17 mouse cellular contexts compared by ENCODE assay signal in genomic region chr4:55707916-55708315, GRCm38 (mm10).
DNase-seq lines count a peak whose midpoint lies in the region; ATAC-seq and TF ChIP-seq lines count a peak whose summit lies in the region.
"Had no signal": no experiment of that assay in that cellular context is flagged by ENCODE, and none has a peak within 500 bp of the region (broad histone marks: within the 10 kb centered on the region; RNA-seq: fewer than 3 reads in every experiment).

No protein-coding gene starts in this region.

- no peaks in the 10 kb centered on the region for H3K79me2 ChIP-seq in myocyte (ENCODE audit: control insufficient read depth, insufficient read depth)

- no peak overlapping the region for H3K4me3 ChIP-seq in intestine, embryonic 15.5 days (replicated peaks)
- no peak overlapping the region for H3K4me3 ChIP-seq in myocyte
- no peak overlapping the region for H3K4me3 ChIP-seq in kidney, adult 2 months (ENCODE audit: insufficient read depth, low read depth, low read length)
- H3K4me3 ChIP-seq: embryonic facial prominence, embryonic 15.5 days; hindbrain, embryonic 15.5 days; liver, embryonic 15.5 days; stomach, embryonic 15.5 days had no signal

- H3K9ac ChIP-seq in intestine, embryonic 15.5 days = no peak overlapping the region
- H3K9ac ChIP-seq: embryonic facial prominence, embryonic 15.5 days; hindbrain, embryonic 15.5 days; liver, embryonic 15.5 days; stomach, embryonic 15.5 days had no signal

- ATAC-seq in intestine, embryonic 15.5 days = peak; percentile 70
- ATAC-seq: forebrain, embryonic 16.5 days had no signal

- no peaks in the 10 kb centered on the region for H3K9me3 ChIP-seq in intestine, embryonic 15.5 days
- H3K9me3 ChIP-seq: embryonic facial prominence, embryonic 15.5 days; hindbrain, embryonic 15.5 days; liver, embryonic 15.5 days; stomach, embryonic 15.5 days had no signal

- WGBS in intestine, embryonic 15.5 days = 70% methylated on average over 10 of the region's 10 CpGs
- 53% methylated on average over 10 of the region's 10 CpGs for WGBS in kidney, adult 2 months

- no peaks in the 10 kb centered on the region for H3K36me3 ChIP-seq in intestine, embryonic 15.5 days
- no peaks in the 10 kb centered on the region for H3K36me3 ChIP-seq in myocyte (ENCODE audit: control insufficient read depth, insufficient read depth)
- no peaks in the 10 kb centered on the region for H3K36me3 ChIP-seq in kidney, adult 2 months (ENCODE audit: control insufficient read depth, insufficient read depth, low read length)
- H3K36me3 ChIP-seq: embryonic facial prominence, embryonic 15.5 days; hindbrain, embryonic 15.5 days; liver, embryonic 15.5 days; stomach, embryonic 15.5 days had no signal

- peak; percentile 12 for DNase-seq in layer of hippocampus, adult 11-12 months (ENCODE audit: low spot score)
- no peak for DNase-seq in layer of hippocampus, adult 9-10 months (ENCODE audit: low spot score)
- DNase-seq in NIH3T3 (ENCODE audit: low read depth) = peak; percentile 94
- DNase-seq in embryo, embryonic 10 days (ENCODE audit: low spot score) = no peak
- no peak for DNase-seq in kidney, adult 2 months
- no peak for DNase-seq in gastrocnemius, postnatal 10 days
- DNase-seq: adrenal gland, adult 8-10 months; lung, postnatal 14 days; thymus, postnatal 25 days had no signal

- H3K27ac ChIP-seq in intestine, embryonic 15.5 days = no peak overlapping the region
- no peak overlapping the region for H3K27ac ChIP-seq in kidney, adult 2 months (ENCODE audit: insufficient read depth, low read depth, low read length)
- H3K27ac ChIP-seq: embryonic facial prominence, embryonic 15.5 days; hindbrain, embryonic 15.5 days; kidney, postnatal 0 days; liver, embryonic 15.5 days; stomach, embryonic 15.5 days had no signal

- no peak for TF ChIP-seq POLR2A in myocyte (IDR thresholded peaks at IDR 0.05; ENCODE audit: insufficient read length, low read depth)
- TF ChIP-seq POLR2A in kidney, adult 2 months (IDR thresholded peaks at IDR 0.05; ENCODE audit: low read depth, low read length) = no peak

- H3K27me3 ChIP-seq in intestine, embryonic 15.5 days (replicated peaks) = no peaks in the 10 kb centered on the region
- H3K27me3 ChIP-seq in myocyte (ENCODE audit: control insufficient read depth, insufficient read depth, insufficient read length) = no peaks in the 10 kb centered on the region
- H3K27me3 ChIP-seq in kidney, adult 2 months (replicated peaks; ENCODE audit: control insufficient read depth, insufficient read depth, low read length) = no peaks in the 10 kb centered on the region
- H3K27me3 ChIP-seq: embryonic facial prominence, embryonic 15.5 days; hindbrain, embryonic 15.5 days; liver, embryonic 15.5 days; stomach, embryonic 15.5 days had no signal

- no peak for TF ChIP-seq CTCF in kidney, adult 2 months (conservative IDR thresholded peaks at IDR 0.05; ENCODE audit: insufficient read depth, insufficient read length, low read depth, low read length)

- H3K4me2 ChIP-seq in intestine, embryonic 15.5 days (replicated peaks) = no peak overlapping the region
- H3K4me2 ChIP-seq in myocyte (ENCODE audit: low read depth) = peak overlapping the region; percentile 47
- H3K4me2 ChIP-seq: embryonic facial prominence, embryonic 15.5 days; hindbrain, embryonic 15.5 days; liver, embryonic 15.5 days; stomach, embryonic 15.5 days had no signal

- 0 out of 2 replicates have a peak, but pooled peaks cover 3% of the 10 kb centered on the region for H3K4me1 ChIP-seq in intestine, embryonic 15.5 days (replicated peaks)
- H3K4me1 ChIP-seq in kidney, adult 2 months (ENCODE audit: control insufficient read depth, insufficient read depth, low read length) = peaks cover 6% of the 10 kb centered on the region
- H3K4me1 ChIP-seq: liver, embryonic 15.5 days had no signal

- no peak overlapping the region for H3ac ChIP-seq in myocyte (ENCODE audit: control insufficient read depth, insufficient read length)

TF ChIP-seq in myocyte, 11 proteins besides CTCF, POLR2A, EP300 and RAD21:
- peak in 2 of 3 experiments; percentile 19 to 67 for TF ChIP-seq MYOD1 (IDR thresholded peaks at IDR 0.05; ENCODE audit: control insufficient read depth in 1 of 3, insufficient read length in 2 of 3, low read depth in 2 of 3)
- TF ChIP-seq TCF12 (IDR thresholded peaks at IDR 0.05; ENCODE audit: insufficient read depth, poor library complexity, severe bottlenecking) = no peak
- TF ChIP-seq CEBPB (IDR thresholded peaks at IDR 0.05; ENCODE audit: insufficient read depth, poor library complexity, severe bottlenecking) = no peak
- no peak for TF ChIP-seq POLR2AphosphoS2 (IDR thresholded peaks at IDR 0.05; ENCODE audit: insufficient read length, low read depth)
- peak; percentile 5 for TF ChIP-seq TCF3 (IDR thresholded peaks at IDR 0.05; ENCODE audit: insufficient read length, low read depth)
- TF ChIP-seq MYOG (IDR thresholded peaks at IDR 0.05; ENCODE audit: control insufficient read depth in 1 of 3, insufficient read depth in 1 of 3, insufficient read length in 2 of 3, low read depth in 2 of 3) = peak in 1 of 3 experiments; percentile 51
- no peak for TF ChIP-seq USF1 (IDR thresholded peaks at IDR 0.05; ENCODE audit: low read depth)
TF ChIP-seq in myocyte: peak in this region for 3.

Comparison
In these comparisons a context has a peak if more than half of its experiments do, and no peak if none do; other contexts are left out.
1. DNase-seq: peak in layer of hippocampus, adult 11-12 months (single experiment) and NIH3T3 (single experiment); none in layer of hippocampus, adult 9-10 months (single experiment), embryo, embryonic 10 days (single experiment), kidney, adult 2 months (single experiment) and gastrocnemius, postnatal 10 days (single experiment).